Mouse (Mus musculus) thymus, adult 18-20 months (tissue): ENCODE data around the gene Grhl3.
A peak's percentile ranks its signal among the peaks of the same experiment; 100 is the strongest.
"Not testable (repeated sequence)": the region's sequence is repeated elsewhere in the genome, so short reads cannot be mapped to it uniquely, and the experiment has no call there.

Experiments used
- DNase-seq, 2 experiments: peaks; one replicate each; pipeline ENCODE4 v3.0.0; 2022; ENCODE audit warnings: mixed read lengths in 2 of 2

The Grhl3 gene

DNA sequence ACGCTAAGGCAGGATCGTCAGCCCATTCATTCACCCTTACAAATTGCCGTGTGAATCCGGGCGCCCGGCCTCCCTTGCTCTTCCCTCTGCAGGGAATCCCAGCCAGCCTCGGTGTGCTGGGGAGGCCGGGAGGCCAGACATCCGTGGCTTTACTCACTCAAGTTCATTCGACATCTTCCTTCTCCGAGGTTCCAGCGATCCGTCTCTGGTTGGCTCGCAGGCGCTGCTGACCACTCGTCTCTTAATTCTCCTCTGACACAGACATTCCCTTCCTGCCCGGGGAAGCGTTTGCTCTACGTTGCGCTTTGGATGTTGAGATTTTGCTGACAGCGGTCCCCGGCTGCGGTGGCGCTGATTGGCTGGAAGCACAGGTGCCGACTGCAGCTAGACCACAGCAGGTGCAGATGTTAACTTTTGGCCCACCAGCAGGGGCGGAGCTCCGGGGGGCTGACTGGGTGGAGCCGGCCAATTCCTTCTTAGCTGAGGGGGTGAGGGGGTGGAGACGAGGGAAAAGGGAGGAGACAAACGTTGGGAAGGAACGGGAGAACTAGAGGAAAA lies at the start of gene Grhl3:
TSS of gene Grhl3 (minus strand) at position 380 of the 558 bp plus-strand sequence.
- peak; percentile 72 to 73 for DNase-seq

DNA sequence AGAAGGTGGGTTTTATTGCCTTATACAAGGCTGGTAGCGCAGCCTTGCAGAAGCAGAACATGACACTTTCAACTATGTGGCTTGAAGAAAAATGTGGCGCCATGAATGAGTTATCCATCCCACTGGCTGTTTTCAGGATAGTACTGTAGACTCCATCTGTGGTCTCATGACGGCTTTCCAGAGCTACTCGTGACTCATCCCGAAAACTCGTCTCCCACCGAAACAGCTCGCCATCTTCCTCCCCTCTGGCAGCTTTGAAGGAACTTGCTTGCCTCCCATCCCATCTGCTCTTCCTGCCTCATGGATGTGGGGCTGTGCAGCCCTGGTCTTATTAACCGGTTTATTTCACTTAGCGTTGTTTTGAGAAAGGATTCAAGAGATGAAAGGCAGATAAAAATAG lies 48.9 kb upstream of the Grhl3 start:
- DNase-seq = no peak

DNA sequence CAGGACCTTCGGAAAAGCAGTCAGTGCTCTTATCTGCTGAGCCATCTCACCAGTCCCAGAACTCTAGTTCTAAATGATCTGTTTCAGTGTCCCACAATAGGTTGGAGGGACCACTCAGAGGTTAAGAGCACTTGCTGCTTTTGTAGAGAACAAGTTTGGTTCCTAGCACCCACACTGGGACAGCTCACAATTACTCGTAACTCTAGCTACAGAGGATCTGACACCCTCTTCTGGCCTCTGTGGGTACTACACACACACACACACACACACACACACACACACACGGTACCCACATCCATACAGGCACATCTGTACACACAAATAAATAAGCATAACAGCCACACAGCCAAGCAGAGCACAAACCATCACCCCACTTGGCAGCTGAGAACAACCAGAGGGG lies 47.0 kb upstream of the Grhl3 start:
- no peak for DNase-seq

DNA sequence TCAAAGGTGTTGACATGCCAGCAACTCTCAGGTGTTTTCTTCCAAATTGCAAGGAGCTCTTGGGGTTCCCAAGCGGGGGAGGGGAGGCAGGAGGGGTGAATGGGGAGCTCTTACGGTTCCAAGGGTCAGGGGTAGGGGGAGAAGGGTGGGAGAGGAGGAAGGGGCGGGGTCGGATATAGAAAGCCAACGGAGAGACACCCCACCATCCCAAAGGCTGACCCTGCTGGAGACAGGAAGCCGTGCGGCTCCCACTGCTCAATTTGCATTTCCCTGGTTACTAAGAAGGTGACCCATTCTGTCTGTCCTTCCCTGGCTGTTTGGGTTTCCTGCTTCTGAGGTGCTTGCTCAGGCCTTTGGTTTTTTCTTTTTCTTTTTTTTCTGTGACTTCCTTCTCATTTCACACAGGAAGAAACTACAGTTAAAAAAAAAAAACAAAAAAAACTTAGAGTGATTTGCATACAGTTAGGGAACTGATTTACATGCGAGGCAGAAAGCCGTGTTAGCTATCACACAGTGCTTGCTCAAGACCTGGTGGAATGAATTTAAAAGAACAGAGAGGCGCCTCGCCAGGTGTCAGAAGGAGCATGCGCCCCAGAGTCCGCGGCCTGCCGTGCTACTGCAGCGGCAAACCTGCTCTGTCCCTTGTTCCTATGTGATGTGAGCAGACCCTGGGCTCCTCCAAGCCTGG lies 44.5 kb upstream of the Grhl3 start:
- DNase-seq = peak; percentile 7 to 39

DNA sequence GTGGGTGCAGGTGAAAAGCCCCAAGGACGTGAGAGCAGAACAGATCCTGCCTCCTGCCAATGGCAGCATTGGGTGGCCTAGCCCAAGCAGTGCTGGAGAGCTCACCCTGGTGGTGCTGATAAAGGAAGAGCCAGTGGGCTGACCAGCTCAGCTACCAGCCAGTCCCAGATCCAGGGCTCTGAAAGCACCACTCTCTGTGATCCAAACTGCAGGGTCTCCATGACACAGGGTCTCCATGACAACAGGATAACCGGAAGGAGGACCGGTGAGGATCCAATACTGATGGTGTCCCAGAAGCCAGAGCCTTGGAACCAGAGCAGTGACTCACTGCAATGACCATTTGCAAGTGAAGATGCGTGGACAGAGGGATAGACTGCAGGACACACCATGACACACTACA lies 43.6 kb upstream of the Grhl3 start:
- DNase-seq = no peak

DNA sequence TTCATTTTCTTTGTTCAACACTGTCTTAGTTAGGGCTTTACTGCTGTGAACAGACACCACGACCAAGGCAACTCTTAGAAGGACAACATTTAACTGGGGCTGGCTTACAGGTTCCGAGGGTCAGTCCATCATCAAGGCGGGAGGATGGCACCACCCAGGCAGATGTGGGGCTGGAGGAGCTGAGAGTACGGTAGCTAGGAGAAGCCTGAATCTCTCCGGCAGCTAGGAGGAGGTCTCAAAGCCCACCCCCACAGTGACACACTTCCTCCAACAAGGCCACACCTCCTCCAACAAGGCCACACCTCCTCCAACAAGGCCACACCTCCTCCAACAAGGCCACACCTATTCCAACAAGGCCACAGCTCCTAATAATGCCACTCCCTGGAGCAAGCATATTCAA lies 41.9 kb upstream of the Grhl3 start:
- not testable (repeated sequence) for DNase-seq

DNA sequence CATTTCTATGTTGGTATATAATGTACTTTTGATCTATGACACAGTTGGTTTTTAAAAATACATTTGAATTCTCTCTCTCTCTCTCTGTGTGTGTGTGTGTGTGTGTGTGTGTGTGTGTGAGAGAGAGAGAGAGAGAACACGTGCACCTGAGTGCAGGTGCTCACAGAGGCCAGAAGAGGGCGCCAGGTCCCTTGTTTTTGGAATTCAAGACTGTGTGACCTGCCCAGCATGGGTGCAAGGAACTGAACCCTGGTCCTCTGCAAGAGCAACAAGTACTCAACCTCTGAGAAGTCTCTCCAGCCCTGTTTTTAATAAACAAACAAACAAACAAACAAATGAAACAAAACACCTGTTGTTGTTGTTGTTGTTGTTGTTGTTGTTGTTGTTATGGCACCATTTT lies 36.6 kb upstream of the Grhl3 start:
- no peak for DNase-seq

DNA sequence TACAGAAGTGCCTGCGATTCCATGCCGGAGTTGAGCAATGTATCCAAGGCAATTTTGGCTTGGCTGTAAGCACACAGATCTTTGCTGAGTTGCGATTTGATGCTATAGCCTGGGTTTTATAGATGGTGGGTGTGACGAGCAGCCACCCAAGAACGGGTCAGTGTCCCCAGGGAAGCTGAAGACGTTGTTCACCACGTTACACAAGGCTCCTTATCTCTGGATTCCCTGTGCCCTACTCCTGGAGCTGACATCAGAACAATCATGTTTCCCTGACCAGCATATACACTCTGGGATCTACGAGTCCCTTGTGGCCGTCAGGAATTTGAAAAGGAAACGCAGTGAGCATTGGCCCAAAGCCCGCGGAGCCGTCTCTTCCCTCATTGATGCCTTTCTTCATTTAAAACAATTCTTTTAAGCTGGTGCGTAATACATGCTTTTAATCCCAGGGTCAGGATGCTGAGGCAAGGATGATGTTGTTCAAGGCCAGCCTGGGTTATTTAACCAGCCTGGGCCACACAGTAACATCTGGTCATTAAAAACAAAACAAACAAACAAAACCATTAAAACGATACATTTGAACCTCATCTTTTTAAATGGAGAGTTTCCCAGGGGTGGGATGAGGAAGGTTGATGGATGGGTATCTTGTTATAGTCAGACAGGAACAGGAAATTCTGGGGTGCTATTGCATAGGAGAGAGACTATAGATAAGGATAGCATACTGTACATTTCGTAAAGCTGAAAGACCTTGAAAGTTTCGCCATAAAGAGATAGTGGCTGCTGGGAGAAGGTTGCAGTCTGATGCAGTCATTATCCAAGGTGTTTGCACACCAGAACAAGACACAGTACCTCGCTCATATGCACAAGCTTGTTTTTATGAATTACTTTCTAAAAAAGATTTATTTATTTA lies 34.8 kb upstream of the Grhl3 start:
- DNase-seq = no peak

DNA sequence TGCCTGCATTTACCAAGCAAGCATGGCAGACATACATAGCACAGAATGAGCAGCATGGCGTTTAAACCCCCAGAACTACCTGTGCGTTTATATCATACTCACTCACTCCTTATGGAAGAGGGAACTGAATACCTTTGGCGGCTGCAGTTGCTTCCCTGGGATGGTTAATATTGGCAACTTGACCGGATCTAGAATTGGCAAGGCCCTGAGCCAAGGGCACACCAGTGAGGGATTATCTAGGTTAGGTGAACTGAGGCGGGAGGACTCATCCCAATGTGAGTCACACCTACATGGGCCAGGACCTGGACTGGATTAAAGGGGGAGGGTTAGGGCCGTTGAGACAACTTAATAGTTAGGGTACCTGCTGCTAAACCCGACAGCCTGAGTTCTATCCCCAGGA lies 32.8 kb upstream of the Grhl3 start:
- DNase-seq = no peak

DNA sequence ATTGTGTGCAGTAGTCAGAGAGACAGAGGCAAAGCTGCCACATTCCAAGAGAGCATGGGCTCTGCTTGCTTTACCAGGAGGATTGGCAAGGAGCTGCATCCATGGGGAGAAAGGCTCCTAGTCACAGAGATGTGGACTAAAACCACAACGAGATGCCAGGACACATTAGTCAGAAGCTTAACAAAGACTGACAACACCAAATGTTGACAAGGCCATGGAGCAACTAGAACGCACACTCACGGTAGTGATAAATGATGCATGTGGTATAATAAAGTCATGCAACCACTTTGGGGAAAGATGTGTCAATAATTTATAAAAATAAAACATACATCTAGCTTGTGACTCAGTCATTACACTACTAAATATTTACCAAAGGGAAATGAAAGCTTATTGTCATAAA lies 28.1 kb upstream of the Grhl3 start:
- DNase-seq = no peak

DNA sequence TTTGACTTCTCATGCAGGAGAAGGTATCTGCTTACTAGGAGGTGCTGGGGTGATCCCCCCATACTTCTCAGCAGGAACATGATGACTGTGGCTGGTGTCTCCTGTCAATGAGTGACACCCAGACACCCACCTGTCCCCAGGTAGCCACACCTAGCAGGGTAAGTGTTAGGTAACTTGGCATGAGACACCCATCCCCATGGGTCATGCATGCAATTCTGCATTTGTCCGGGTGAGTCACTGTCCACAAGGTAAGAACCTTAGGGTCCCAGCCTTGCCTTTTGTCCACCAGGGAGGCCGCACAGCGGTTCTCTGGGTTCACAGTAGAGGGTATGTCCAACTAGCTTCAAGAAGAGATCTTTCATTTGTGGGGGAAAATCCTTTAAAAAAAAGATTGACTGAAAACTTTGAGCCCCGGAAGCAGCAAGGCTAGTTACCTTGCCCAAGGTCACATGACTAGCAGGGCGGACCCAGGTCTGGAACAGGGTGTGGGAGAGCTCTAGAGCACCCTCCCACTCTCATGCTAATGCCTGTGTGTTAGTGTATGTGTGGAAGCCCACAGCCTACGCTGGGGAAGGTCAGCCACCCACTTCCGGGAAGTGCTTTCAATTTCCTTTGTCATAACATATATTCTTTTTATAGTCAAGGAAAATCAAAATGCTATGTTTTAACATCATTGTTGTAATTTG lies 26.2 kb upstream of the Grhl3 start:
- no peak for DNase-seq

DNA sequence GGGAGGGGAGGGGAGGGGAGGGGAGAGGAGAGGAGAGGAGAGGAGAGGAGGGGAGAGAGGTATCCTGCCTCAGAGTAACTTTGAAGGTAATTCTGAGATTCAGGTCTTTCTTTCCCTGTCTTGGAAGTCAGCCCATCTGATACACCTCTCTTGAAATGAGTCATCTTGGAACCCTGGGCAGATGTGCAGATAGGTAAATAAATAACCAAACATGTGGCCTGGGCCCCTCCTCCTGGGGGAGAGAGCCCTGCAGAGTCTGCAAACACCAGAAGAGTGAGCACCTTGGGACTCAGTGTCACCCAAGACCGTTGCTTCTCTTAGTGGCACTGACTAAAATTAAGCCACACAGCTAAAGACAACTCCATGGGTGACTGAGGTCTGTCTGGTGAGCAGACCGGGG lies 25.6 kb upstream of the Grhl3 start:
- DNase-seq = no peak

DNA sequence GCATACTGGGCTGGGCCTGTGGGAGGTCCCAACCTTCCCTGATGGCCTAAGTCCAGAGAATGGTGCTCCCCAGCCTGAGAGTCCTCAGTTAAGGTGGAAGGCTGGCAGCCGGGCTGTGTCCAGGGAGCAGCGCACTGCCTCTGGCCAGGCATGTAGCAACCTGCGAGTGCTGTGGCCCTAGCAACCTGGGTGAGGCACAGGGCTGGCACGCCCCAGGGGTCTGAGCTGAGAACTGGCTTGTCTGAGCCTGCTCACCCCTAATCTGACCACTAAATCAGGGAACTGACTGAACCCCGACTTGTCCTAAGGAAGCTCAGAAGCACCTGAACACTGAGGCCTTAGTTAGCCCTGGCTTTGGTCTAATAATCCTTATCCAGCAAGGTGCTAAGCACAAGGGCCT lies 24.1 kb upstream of the Grhl3 start:
- DNase-seq = no peak

DNA sequence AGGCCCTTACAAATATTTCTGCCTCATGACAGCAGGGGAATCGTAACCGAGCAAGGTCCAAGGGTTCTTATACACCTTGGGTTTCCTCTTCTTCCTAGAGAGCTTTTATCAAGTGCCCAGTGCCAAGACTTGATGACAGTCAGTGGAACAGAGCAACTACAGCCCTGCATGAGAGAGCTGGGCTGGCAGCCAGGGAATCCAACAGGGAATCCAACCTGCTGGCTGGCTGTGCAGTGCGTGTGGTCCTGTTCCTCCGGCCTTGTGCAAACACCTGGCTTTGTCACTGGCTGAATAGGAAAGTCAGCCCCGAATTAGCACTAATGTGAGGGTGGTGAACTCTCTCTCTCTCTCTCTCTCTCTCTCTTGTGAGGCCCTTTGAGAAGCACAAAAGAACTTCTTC lies 22.5 kb upstream of the Grhl3 start:
- DNase-seq = no peak

DNA sequence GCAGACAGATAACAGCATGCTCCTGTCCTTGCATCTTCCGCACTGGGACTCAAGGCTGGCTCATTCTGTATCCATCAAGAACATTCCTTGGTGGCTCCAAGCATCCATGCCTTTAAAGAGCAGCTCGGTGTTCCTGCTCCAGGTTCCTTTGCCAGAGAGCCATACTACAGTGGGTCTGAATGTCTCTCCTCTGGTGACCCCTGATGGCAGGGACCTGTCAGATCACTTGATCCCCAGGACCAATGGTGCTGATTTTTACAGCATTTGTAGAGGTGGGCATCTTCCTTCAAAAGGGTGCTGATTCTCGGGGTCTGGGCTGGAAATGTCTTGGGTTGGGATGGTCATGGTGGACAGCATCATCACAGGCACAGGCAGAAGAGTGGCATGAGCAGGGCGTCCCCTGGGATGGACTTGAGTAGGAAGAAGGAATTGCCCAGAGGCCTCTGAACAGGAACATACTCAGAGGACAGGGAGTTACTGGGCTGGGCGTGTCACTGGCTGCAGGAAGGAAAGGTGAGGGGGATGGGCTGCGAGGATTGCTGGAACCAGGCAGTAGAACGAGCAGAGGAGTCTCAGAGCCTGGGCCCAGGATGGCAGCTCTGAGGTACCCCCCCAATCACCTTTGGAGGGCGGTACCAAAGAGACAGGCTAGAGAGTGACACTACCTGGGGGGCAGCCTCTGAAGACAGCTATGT lies 18.3 kb upstream of the Grhl3 start:
- no peak for DNase-seq

DNA sequence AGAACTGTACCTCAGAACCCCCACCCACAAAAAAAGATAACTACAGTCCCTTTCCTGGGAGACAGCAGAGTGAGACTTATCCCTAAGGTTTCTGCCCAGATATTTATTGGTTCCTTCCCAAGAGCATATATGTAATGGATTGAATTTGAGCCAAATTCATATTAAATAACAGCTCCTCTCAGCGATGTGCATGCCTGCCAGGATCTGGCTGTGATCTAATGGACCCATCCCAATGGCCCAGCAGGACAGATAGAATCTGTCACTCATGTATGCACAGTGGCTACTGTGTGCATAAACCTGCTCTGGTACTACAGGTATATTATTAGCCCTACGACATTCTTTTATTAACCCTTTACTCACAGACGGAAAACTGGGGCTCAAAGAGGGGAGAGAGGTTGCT lies 17.7 kb upstream of the Grhl3 start:
- DNase-seq = no peak

DNA sequence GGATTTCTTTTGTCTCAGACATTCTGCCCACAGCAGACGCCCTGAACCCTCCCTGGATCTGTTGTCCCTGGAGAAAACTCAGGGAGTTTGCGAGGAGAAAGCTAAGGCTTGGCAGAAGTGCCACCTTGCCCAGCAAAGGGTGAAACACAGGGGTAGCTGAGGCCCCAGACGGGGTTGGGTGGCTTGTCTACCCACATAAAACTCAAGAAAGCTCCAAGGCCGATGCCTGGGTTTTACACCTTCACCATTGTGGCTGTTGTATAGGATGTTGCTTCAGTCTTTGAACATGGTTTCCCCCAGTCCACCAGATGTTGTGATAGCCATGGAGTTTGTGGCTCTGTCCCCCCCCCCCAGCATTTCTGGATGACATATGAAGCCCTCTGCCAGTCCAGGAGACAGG lies 11.4 kb upstream of the Grhl3 start:
- DNase-seq = no peak

DNA sequence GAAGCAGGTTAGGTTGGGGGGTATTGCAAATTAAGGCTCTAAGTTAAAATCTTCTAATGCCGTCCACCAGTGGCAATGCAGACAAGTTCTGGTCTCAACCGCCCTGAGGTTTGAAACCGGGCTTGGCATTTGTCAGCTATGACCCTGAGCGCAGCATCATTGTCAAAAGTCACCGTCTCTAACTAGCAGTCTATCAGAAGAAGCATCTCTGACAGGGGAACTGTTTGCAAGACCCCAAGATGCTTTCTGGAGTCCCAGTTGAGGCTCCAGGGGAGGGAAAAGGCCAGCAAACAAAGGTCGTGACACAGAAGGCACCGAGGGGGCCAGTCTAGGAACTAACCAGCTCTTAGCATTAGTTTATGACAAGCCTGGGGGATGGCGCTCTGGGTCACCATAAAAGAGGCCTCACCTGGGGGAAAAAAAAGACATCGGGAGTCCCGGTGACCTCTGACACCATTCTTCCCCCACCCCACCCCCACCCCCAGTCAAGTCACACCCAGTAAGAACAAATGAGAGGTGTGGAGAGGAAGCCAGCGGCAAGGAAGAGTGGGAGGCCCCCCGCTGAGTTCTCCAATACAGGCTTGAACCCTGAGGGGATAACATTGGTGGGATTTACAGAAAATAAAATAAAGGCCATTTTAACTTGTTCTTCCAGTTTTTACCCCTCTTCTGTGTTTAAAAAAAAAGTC lies 7.9 kb upstream of the Grhl3 start:
- no peak for DNase-seq

DNA sequence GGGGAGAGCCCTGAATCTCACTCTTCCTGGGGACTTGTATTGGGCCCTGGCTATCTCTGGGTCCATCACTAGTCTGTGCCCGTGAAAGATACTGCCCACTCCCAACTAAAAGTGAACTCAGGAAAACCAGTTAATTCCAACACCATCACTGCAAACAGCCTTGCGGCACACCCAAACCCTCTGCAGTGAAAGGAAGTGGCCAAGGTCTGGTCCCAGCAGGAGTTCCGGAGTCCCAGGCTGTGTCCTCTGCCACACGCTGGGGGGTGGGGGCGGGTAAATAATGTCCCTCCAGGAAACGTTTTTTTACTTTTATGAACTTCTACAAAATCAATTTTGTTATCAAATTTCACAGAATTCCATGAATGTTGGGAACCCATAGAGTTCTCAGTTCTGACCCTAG lies 6.3 kb upstream of the Grhl3 start:
- no peak for DNase-seq

DNA sequence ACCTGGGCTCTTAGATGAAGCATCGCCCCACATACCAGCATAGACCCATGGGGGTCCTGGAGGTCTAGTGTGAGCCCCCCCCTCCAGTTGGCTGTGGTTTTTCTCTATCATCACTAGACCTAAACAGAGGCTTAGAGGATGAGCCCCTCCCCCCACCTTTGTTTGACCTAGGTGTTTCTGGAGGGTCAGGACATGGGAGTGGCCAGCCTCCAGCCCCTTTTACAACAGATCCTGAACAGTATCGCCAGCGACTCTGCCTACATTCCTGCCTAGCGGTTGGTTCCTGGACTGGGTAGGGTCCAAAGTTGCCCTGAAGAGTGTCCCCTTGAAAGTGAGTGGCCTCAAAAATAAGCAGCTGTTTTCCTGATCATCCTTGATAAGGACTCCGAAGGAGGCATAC lies 5.1 kb upstream of the Grhl3 start:
- no peak for DNase-seq

DNA sequence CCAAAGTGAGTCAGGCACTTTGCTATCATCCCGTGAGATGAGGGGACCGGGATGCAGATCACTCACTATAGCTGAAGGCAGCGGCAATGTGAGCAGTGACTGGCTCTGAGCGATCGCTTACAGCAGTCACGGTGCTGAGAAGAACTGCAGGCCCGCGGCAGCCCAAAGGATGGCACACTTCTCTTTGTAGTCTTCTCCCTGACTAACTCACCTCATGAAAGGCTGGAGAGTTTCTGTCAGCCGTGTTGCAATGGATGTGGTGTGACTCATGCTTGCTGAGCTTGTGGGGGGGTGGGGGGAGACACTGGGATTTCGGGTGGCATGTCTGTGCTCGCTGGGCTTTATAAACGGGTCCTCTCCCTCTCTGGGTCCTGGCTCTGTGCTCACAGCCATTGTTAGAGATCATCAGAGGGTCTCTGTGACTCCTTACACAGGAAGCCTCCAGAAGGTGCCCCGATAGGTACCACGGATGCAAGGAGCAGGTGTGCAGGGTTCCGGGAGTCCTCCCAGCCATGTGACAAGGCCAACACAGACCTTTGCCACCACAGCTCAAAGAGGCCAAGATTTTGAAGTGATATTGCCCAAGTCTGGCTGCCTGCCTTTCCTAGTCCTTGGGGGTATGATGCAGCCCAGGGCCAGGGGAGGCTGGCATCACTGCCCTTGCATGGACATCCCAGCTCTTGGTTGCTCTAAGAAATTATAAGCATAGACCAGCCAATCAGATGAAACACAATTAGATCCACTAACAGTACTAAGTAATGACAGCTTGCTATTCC lies 2.1 kb upstream of the Grhl3 start:
- DNase-seq = no peak
